Comparison of ENCODE assay signal across 21 mouse cellular contexts in genomic region chr17:25806507-25806906, GRCm38 (mm10). TPM values are rescaled to one million over a fixed set of nuclear protein-coding genes. Genes with fewer than 3 reads are reported as not detected.
DNase-seq lines count a peak whose midpoint lies in the region; ATAC-seq and TF ChIP-seq lines count a peak whose summit lies in the region.
"Had no signal": no experiment of that assay in that cellular context is flagged by ENCODE, and none has a peak within 500 bp of the region (broad histone marks: within the 10 kb centered on the region; RNA-seq: fewer than 3 reads in every experiment).

No protein-coding gene starts in this region.

- ATAC-seq in intestine, embryonic 15.5 days: peak; percentile 42; the same call in 1 of the 2 replicates
- ATAC-seq: forebrain, embryonic 16.5 days had no signal

- no peaks in the 10 kb centered on the region; the same call in 1 of the 2 replicates for H3K9me3 ChIP-seq in intestine, embryonic 15.5 days
- H3K9me3 ChIP-seq: embryonic facial prominence, embryonic 13.5 days; forebrain, embryonic 12.5 days; heart, embryonic 15.5 days; hindbrain, embryonic 10.5 days had no signal

- H3K4me1 ChIP-seq in intestine, embryonic 15.5 days (replicated peaks): peaks cover 10% of the 10 kb centered on the region

- H3K27me3 ChIP-seq in C2C12 (ENCODE audit: control insufficient read depth, insufficient read depth, insufficient read length): no peaks in the 10 kb centered on the region
- H3K27me3 ChIP-seq in intestine, embryonic 15.5 days (replicated peaks): peaks cover 26% of the 10 kb centered on the region

- H3K79me3 ChIP-seq in C2C12 (ENCODE audit: low read depth): no peaks in the 10 kb centered on the region

- no peak overlapping the region for H3ac ChIP-seq in C2C12 (ENCODE audit: control insufficient read depth, insufficient read length, low read depth)

- no peaks in the 10 kb centered on the region for H3K79me2 ChIP-seq in C2C12 (ENCODE audit: control insufficient read depth, insufficient read depth)

- H3K4me3 ChIP-seq in C2C12 (ENCODE audit: insufficient read depth, poor library complexity, severe bottlenecking): no peak overlapping the region
- no peak overlapping the region for H3K4me3 ChIP-seq in intestine, embryonic 15.5 days (replicated peaks)
- H3K4me3 ChIP-seq: embryonic facial prominence, embryonic 13.5 days; forebrain, embryonic 12.5 days; heart, adult 2 months; heart, embryonic 15.5 days; hindbrain, embryonic 10.5 days had no signal

- H3K4me2 ChIP-seq in intestine, embryonic 15.5 days (replicated peaks): no peak overlapping the region
- H3K4me2 ChIP-seq: embryonic facial prominence, embryonic 13.5 days; forebrain, embryonic 12.5 days; heart, embryonic 11.5 days; heart, embryonic 15.5 days; hindbrain, embryonic 14.5 days had no signal

- no peaks in the 10 kb centered on the region for H3K36me3 ChIP-seq in C2C12 (ENCODE audit: control insufficient read depth, insufficient read depth)
- no peaks in the 10 kb centered on the region for H3K36me3 ChIP-seq in intestine, embryonic 15.5 days
- H3K36me3 ChIP-seq: embryonic facial prominence, embryonic 13.5 days; forebrain, embryonic 12.5 days; heart, embryonic 15.5 days; hindbrain, embryonic 10.5 days had no signal

- no peak overlapping the region for H3K27ac ChIP-seq in intestine, embryonic 15.5 days
- H3K27ac ChIP-seq: embryonic facial prominence, embryonic 13.5 days; forebrain, embryonic 12.5 days; heart, adult 2 months; heart, embryonic 15.5 days; hindbrain, embryonic 10.5 days; hindbrain, embryonic 14.5 days had no signal

- WGBS in intestine, embryonic 15.5 days: 71% methylated on average over 4 of the region's 4 CpGs

- H3K9ac ChIP-seq in intestine, embryonic 15.5 days: no peak overlapping the region
- H3K9ac ChIP-seq: embryonic facial prominence, embryonic 13.5 days; forebrain, embryonic 12.5 days; heart, embryonic 15.5 days; hindbrain, embryonic 14.5 days had no signal

- peak; percentile 67 for DNase-seq in adrenal gland, postnatal 14 days
- no peak for DNase-seq in adrenal gland, postnatal 25 days
- DNase-seq in urinary bladder, adult 2 months (ENCODE audit: low spot score): no peak
- no peak for DNase-seq in heart, adult 11 months
- DNase-seq: cerebellum, adult 11 months; cerebellum, adult 8-10 months; gastrocnemius, postnatal 10 days; heart, adult 2 months; heart, postnatal 14 days; kidney, adult 18-20 months had no signal

- no peak for TF ChIP-seq CTCF in C2C12 (IDR thresholded peaks at IDR 0.05; ENCODE audit: control insufficient read depth, insufficient read depth, insufficient read length)

TF ChIP-seq in C2C12, 6 proteins besides CTCF, POLR2A, EP300 and RAD21:
- TF ChIP-seq MAX (IDR thresholded peaks at IDR 0.05) (no peak), MYOD1 (IDR thresholded peaks at IDR 0.05; ENCODE audit: control insufficient read depth, insufficient read length, low read depth) (peak; percentile 42)

RNA-seq across cellular contexts. Expression of gene Fbxl16, which starts 2.4 kb away (rescaled TPM):
- 18.8 and 24.9 TPM in 2 replicates for total RNA-seq in adrenal gland, postnatal 14 days (2021)
- 35.5 and 40.7 TPM in 2 replicates for total RNA-seq in adrenal gland, postnatal 25 days (2021)
- polyA plus RNA-seq in C2C12 (2012; fragmentation: generic; extraction: Trizol): 5.7 TPM
- 3.1 and 4.1 TPM in 2 replicates for polyA plus RNA-seq in intestine, embryonic 15.5 days (2015; fragmentation: Nextera tagmentation; extraction: Ambion mirVana)
- 5.0 and 6.9 TPM in 2 replicates for polyA plus RNA-seq in urinary bladder, adult 2 months (2012; rRNA removed)
- total RNA-seq: CH12.LX had no signal

RNA-seq across cellular contexts. Expression of gene Metrn, which starts 9.6 kb away (rescaled TPM):
- total RNA-seq in adrenal gland, postnatal 14 days (2021): 24.7 and 27.3 TPM in 2 replicates
- 22.1 and 25.5 TPM in 2 replicates for total RNA-seq in adrenal gland, postnatal 25 days (2021)
- 64.0 TPM for polyA plus RNA-seq in C2C12 (2012; fragmentation: generic; extraction: Trizol)
- 41.9 and 45.6 TPM in 2 replicates for polyA plus RNA-seq in intestine, embryonic 15.5 days (2015; fragmentation: Nextera tagmentation; extraction: Ambion mirVana)
- polyA plus RNA-seq in urinary bladder, adult 2 months (2012; rRNA removed): 15.4 and 16.5 TPM in 2 replicates

RNA-seq across cellular contexts. Expression of gene AC134908.4, which starts 11.0 kb away (rescaled TPM):
- total RNA-seq in adrenal gland, postnatal 14 days (2021): not detected in 2 replicates
- total RNA-seq in adrenal gland, postnatal 25 days (2021): not detected in 2 replicates
- not detected for polyA plus RNA-seq in C2C12 (2012; fragmentation: generic; extraction: Trizol)
- polyA plus RNA-seq in intestine, embryonic 15.5 days (2015; fragmentation: Nextera tagmentation; extraction: Ambion mirVana): not detected in 2 replicates
- polyA plus RNA-seq in urinary bladder, adult 2 months (2012; rRNA removed): not detected in 2 replicates
- total RNA-seq: CH12.LX; gastrocnemius, postnatal 10 days; heart, adult 2 months; heart, postnatal 14 days had no signal
- polyA plus RNA-seq: embryonic facial prominence, embryonic 13.5 days; forebrain, embryonic 12.5 days; heart, adult 2 months; hindbrain, embryonic 14.5 days; kidney, embryonic 14.5 days had no signal

RNA-seq across cellular contexts. Expression of gene Fam173a, which starts 13.8 kb away (rescaled TPM):
- 55.4 and 60.2 TPM in 2 replicates for total RNA-seq in adrenal gland, postnatal 14 days (2021)
- total RNA-seq in adrenal gland, postnatal 25 days (2021): 84.7 and 102 TPM in 2 replicates
- 46.0 TPM for polyA plus RNA-seq in C2C12 (2012; fragmentation: generic; extraction: Trizol)
- 82.5 and 101 TPM in 2 replicates for polyA plus RNA-seq in intestine, embryonic 15.5 days (2015; fragmentation: Nextera tagmentation; extraction: Ambion mirVana)
- 96.2 and 131 TPM in 2 replicates for polyA plus RNA-seq in urinary bladder, adult 2 months (2012; rRNA removed)

RNA-seq across cellular contexts. Expression of gene Wdr24, which starts 16.9 kb away (rescaled TPM):
- 17.4 and 19.5 TPM in 2 replicates for total RNA-seq in adrenal gland, postnatal 14 days (2021)
- 24.9 and 25.4 TPM in 2 replicates for total RNA-seq in adrenal gland, postnatal 25 days (2021)
- 14.3 TPM for polyA plus RNA-seq in C2C12 (2012; fragmentation: generic; extraction: Trizol)
- 25.4 and 27.7 TPM in 2 replicates for polyA plus RNA-seq in intestine, embryonic 15.5 days (2015; fragmentation: Nextera tagmentation; extraction: Ambion mirVana)
- 23.2 and 27.6 TPM in 2 replicates for polyA plus RNA-seq in urinary bladder, adult 2 months (2012; rRNA removed)
